Mouse (Mus musculus) brain, embryonic 14.5 days (tissue): Measurements from ENCODE around the gene Abca5.

Source experiments
- CTCF ChIP-seq: fragments of 200-500 bp; IDR thresholded peaks from 2 replicates; pipeline ENCODE4 v1.5.1; 2012; ENCODE audit warnings: inconsistent platforms, mild to moderate bottlenecking, moderate library complexity, borderline replicate concordance; ENCODE audit not compliant: insufficient read depth, insufficient read length; ENCODE audit errors: extremely low read depth
- POLR2A ChIP-seq: fragments of 200-500 bp; IDR thresholded peaks from 2 replicates; pipeline ENCODE4 v1.6.1; 2012; ENCODE audit warnings: mild to moderate bottlenecking, inconsistent platforms, borderline replicate concordance; ENCODE audit not compliant: poor library complexity, insufficient read depth, insufficient read length, severe bottlenecking; ENCODE audit errors: extremely low read depth

GRCm38 (mm10) chr11:110297917-110298533, 39.5 kb downstream of the Abca5 start:
- no peak for TF ChIP-seq CTCF
- no peak for TF ChIP-seq POLR2A
